Mouse (Mus musculus) spleen, postnatal 10 days (tissue): ENCODE measurements at regions not wholly inside any gene's neighbourhood (a gene's known extent, or its start where the extent isn't known, plus 50 kb on each side); places are given as distances from the start of the nearest gene placed in this dataset.

Experiments
- DNase-seq, 2 experiments: peaks; one replicate each; pipeline ENCODE4 v3.0.0; 2021 to 2022; ENCODE audit warnings: low spot score in 2 of 2

DNA sequence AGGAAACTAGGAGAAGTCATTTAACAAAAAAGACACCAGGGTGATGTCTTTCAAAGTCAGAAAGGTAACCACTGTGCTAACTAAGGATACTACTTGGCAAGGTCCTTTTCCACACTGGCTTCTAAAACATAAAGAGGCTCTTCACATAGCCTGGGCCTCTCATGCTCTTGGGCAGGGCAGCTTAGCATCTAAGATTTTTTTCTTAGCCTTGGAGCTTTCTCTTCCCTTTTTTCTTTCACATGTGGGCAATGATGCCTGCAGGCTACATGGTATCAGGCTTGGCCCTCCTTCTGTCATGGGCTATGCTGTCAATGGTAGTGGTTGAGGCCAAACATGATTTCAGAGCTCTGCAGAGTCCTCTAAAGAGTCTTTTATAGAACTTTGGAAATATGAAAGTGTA lies 60.6 kb downstream of the Serpinb6d start:
- no peak for DNase-seq

DNA sequence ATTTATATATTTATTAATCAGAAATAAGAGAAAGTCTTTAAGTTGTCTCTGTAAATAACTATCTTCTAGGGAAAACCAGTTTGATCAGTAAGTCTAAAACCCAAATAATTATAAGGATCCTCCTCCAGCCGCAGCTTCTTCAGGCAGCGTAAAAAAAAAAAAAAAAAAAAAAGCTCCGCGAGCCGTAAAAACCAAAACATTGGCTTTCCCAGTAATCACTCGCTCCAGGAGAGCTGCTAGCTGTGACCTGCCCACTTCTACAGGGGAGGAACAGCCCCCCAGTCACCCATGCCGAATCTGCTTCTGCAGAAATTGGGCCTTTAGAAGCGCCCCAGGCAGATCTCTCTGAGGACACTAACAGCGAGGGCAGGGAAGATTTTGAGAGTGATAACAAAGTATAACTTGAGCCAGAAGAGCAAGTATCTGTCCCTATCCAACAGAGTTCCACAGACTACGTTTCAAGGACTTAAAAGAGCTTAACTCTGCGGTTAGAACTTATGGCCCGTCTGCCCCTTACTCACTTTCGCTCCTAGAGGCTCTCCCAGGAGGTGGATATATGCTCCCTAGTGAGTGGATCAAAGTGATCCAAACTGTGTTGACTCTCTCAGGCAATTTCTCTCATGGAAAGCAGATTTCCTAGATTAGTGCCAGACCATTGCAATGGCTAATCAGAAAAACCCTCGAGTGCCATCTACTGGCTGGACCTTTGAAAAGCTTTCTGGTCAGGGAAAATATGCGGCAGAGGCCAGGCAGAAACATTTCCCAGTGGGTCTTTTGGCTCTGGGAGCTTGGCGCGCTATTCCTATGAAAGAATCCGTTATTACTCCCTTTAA lies 80.7 kb downstream of the Serpinb6e start:
- peak in 1 of 2 experiments; percentile 57 for DNase-seq

DNA sequence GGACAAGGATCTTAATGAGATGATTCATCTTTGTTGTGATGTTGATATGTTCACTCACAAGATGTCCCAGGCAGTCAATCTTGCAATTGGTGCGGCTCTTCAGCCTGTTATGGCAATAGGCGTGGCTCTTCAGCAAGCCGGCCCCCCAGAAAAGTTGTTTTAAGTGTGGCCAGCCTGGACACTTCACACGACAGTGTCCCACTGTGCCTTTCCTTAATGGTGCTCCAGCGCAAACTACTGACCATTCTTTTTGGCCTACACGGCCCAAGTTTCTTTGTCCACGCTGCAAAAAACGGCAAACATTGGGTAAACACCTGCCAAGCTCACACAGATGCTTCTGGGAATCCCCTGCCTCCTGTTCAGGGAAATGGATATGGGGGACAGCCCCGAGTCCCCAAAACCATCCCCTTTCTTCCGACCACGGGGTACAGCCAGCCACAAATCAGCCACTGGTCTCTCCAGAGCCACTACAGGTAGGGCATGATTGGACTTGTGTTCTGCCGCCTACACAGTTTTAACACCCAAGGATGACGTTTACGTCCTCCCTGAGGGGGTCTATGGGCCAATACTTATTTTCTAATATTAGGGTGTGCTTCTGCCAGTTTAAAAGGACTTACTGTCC lies 79.8 kb downstream of the Serpinb6e start:
- DNase-seq, result no peak
